Mouse (Mus musculus) layer of hippocampus, adult 8-10 months (tissue): Measurements from ENCODE around the gene Mrpl12. TPM values are rescaled to one million over a fixed set of nuclear protein-coding genes. Genes with fewer than 3 reads are reported as not detected.

ENCODE experiments used
- DNase-seq, 2 experiments: peaks; one replicate each; pipeline ENCODE4 v3.0.0; 2022; ENCODE audit warnings: low spot score in 2 of 2
- total RNA-seq, 4 experiments: library from RNA; stranded (reverse); gene quantifications; 2 replicates each; pipeline ENCODE4 v1.2.4; 2022

Mrpl12 gene
- total RNA-seq, 4 experiments from 2014 or later, result 63.7 to 66.0 (median 64.4) TPM

GRCm38 (mm10) chr11:120535145-120535544 is 50.7 kb downstream of the Mrpl12 start:
- DNase-seq, result no peak

- DNase-seq, result no peak
Observed at GRCm38 (mm10) chr11:120535804-120536203, 51.4 kb downstream of the Mrpl12 start.

GRCm38 (mm10) chr11:120538485-120538884 is 54.1 kb downstream of the Mrpl12 start:
- no peak for DNase-seq

Other genes with a start within 250 kb of the Mrpl12 start
- gene Actg1, start 136.1 kb upstream of the Mrpl12 start, total RNA-seq, result 1,000 to 10,000 TPM; 1,218 to 1,398 (median 1,309) TPM
- gene Fscn2, start 123.1 kb upstream of the Mrpl12 start, total RNA-seq, result under 1 TPM in 3 of 4 experiments, not detected in 1; 0.49 to 0.79 (median 0.73) TPM
- gene Faap100, start 105.8 kb upstream of the Mrpl12 start, total RNA-seq, result 10 to 100 TPM; 16.8 to 19.8 (median 18.7) TPM
- 10 to 100 TPM; 62.8 to 68.5 (median 66.1) TPM for gene Nploc4, start 46.9 kb upstream of the Mrpl12 start, total RNA-seq
- 1 to 10 TPM in 1 of 4 experiments, not detected in 3; 2.4 TPM for gene Tspan10, start 42.0 kb upstream of the Mrpl12 start, total RNA-seq
- gene Pde6g, start 31.1 kb upstream of the Mrpl12 start, total RNA-seq, result under 1 TPM in 3 of 4 experiments, not detected in 1; 0.38 to 0.91 (median 0.50) TPM
- 10 to 100 TPM; 15.7 to 19.0 (median 17.2) TPM for gene Oxld1, start 26.5 kb upstream of the Mrpl12 start, total RNA-seq
- gene Ccdc137, start 26.5 kb upstream of the Mrpl12 start, total RNA-seq, result 10 to 100 TPM; 24.7 to 37.0 (median 27.4) TPM
- gene Arl16, start 17.0 kb upstream of the Mrpl12 start, total RNA-seq, result 10 to 100 TPM; 46.9 to 50.6 (median 50.3) TPM
- gene Slc25a10, start 7.2 kb downstream of the Mrpl12 start, total RNA-seq, result 10 to 100 TPM; 22.9 to 28.6 (median 25.0) TPM
- under 1 TPM in 1 of 4 experiments, not detected in 3; 0.25 TPM for gene Gcgr, start 46.1 kb downstream of the Mrpl12 start, total RNA-seq
- gene Mcrip1, start 65.1 kb downstream of the Mrpl12 start, total RNA-seq, result 10 to 100 TPM; 61.1 to 68.7 (median 63.3) TPM
- not detected for gene Ppp1r27, start 66.5 kb downstream of the Mrpl12 start, total RNA-seq
- 100 to 1,000 TPM; 119 to 147 (median 134) TPM for gene P4hb, start 88.6 kb downstream of the Mrpl12 start, total RNA-seq
- gene Arhgdia, start 97.0 kb downstream of the Mrpl12 start, total RNA-seq, result 100 to 1,000 TPM; 268 to 314 (median 278) TPM
- 10 to 100 TPM; 38.1 to 61.8 (median 52.9) TPM for gene Alyref, start 113.8 kb downstream of the Mrpl12 start, total RNA-seq
- gene Anapc11, start 113.8 kb downstream of the Mrpl12 start, total RNA-seq, result 10 to 100 TPM; 91.1 to 99.6 (median 93.6) TPM
- 1 to 10 TPM in 3 of 4 experiments, not detected in 1; 1.3 to 2.7 (median 1.5) TPM for gene Npb, start 123.9 kb downstream of the Mrpl12 start, total RNA-seq
- gene Pcyt2, start 133.3 kb downstream of the Mrpl12 start, total RNA-seq, result 100 to 1,000 TPM; 142 to 164 (median 149) TPM
- 10 to 100 TPM; 43.5 to 49.9 (median 45.4) TPM for gene Sirt7, start 140.6 kb downstream of the Mrpl12 start, total RNA-seq
- 10 to 100 TPM; 70.7 to 89.1 (median 77.4) TPM for gene Mafg, start 149.0 kb downstream of the Mrpl12 start, total RNA-seq
- gene Pycr1, start 159.2 kb downstream of the Mrpl12 start, total RNA-seq, result 1 to 10 TPM; 1.1 to 1.6 (median 1.3) TPM
- 1 to 10 TPM; 3.6 to 8.2 (median 6.0) TPM for gene Myadml2, start 163.5 kb downstream of the Mrpl12 start, total RNA-seq
- gene Notum, start 176.6 kb downstream of the Mrpl12 start, total RNA-seq, result 1 to 10 TPM; 1.5 to 5.4 (median 5.2) TPM
- gene Aspscr1, start 188.4 kb downstream of the Mrpl12 start, total RNA-seq, result 10 to 100 TPM; 53.0 to 61.0 (median 55.6) TPM
- gene Cenpx, start 229.1 kb downstream of the Mrpl12 start, total RNA-seq, result 10 to 100 TPM; 12.9 to 22.1 (median 17.2) TPM
- gene Lrrc45, start 229.3 kb downstream of the Mrpl12 start, total RNA-seq, result 10 to 100 TPM; 51.1 to 67.4 (median 65.7) TPM
- gene Rac3, start 236.9 kb downstream of the Mrpl12 start, total RNA-seq, result 10 to 100 TPM; 33.5 to 43.1 (median 37.5) TPM
- gene Dcxr, start 242.7 kb downstream of the Mrpl12 start, total RNA-seq, result 10 to 100 TPM in 3 of 4 experiments, 1 to 10 TPM in 1; 8.7 to 21.6 (median 14.5) TPM
- 1 to 10 TPM; 1.6 to 3.7 (median 2.5) TPM for gene Cbr2, start 247.5 kb downstream of the Mrpl12 start, total RNA-seq